Mouse (Mus musculus) kidney, postnatal 10 days (tissue): ENCODE measurements around the gene Asna1.

Experiments
- DNase-seq: peaks from one replicate; pipeline ENCODE4 v3.0.0; 2021; ENCODE audit warnings: mixed read lengths

The Asna1 gene

GRCm38 (mm10) chr8:84973079-84973478 lies 52.0 kb downstream of the Asna1 start:
- no peak for DNase-seq

GRCm38 (mm10) chr8:84970913-84971312 lies 54.2 kb downstream of the Asna1 start:
- no peak for DNase-seq

DNA sequence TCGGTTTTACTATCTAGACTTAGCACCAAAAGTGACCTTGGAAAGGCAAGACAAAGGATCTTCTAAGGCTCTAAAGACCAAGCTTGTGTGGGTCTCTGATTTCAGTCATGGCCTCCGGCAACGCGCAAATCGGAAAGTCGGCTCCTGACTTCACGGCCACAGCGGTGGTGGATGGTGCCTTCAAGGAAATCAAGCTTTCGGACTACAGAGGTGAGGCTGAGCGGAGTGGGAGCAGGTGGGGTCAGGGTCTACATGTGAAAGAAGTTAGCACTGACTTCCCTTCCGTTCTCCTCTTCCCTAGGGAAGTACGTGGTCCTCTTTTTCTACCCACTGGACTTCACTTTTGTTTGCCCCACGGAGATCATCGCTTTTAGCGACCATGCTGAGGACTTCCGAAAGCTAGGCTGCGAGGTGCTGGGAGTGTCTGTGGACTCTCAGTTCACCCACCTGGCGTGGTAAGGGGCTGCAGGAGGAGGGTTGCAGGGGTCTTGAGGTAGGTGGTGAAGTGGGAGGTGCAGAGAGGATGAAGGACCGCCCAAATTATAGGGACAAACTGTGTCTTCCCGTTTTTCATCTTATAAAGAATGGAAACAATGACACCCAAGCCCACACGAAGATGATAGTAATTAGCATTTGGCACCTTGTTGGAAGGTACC lies 54.8 kb downstream of the Asna1 start:
- peak; percentile 48 for DNase-seq

GRCm38 (mm10) chr8:84969241-84970134 lies 55.6 kb downstream of the Asna1 start, which contains the start of the genes Gm49661, Prdx2 and Rnaseh2a:
Gm49661 (minus strand) TSS chr8:84969433.
Prdx2 (plus strand) TSS chr8:84969587.
Rnaseh2a (minus strand) TSS chr8:84969767.
- DNase-seq = peak; percentile 90

DNA sequence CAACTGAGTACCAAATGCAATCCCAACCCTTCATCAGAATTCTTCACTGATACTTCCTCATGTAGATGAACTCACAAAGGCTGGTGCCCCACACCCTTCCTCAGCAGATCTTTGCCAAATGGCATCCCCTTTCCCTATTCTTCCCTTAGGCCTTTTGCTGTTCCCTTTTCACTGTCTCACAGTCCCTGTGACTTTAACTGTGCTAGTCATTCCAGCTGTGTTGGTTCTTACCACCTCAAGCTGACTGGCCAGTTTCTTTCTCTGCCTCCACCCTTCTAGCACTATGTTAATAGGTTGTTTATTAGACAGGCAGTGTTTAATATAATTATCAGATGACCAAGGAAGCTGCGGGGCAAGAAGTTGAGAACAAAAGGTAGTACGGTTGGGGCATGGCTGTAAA lies 56.4 kb downstream of the Asna1 start:
- DNase-seq = no peak
